Mouse (Mus musculus) E14TG2a.4 (cell line): Measurements from ENCODE around the gene Svop.

Experiments
- CTCF ChIP-seq: conservative IDR thresholded peaks from 2 replicates; pipeline ENCODE4 v1.5.1; 2014; ENCODE audit warnings: low read length
- NANOG ChIP-seq: IDR thresholded peaks from 2 replicates; pipeline ENCODE4 v1.6.1; 2014; ENCODE audit warnings: borderline replicate concordance, low read length, mixed read lengths
- POU5F1 ChIP-seq: IDR thresholded peaks from 2 replicates; pipeline ENCODE4 v1.6.1; 2014; ENCODE audit warnings: low read length, borderline replicate concordance

DNA sequence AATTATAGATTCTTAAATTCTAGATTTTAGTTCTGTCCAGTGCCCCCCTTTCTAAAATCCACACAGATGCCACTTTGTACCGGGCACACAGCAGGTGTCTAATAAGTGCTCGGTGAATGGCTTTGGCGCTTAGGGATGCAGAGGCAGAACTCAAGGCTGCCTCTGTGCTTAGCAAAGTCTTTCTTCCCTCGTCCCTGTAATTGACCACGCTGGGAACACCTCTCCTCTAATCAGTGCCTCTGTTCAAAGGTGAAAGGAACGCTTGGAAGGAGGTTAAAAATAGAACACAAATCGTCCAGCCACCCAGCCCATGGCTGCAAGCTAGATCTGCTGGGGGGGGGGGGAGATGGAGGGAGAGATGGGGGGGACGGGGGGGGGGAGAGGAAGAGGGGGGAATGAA, 50.9 kb downstream of the Svop start:
- TF ChIP-seq CTCF (no peak), POU5F1 (no peak), NANOG (no peak)
